Mouse (Mus musculus) olfactory bulb, adult 2 months (tissue): ENCODE measurements around the gene St7.

Source experiments
- CTCF ChIP-seq: fragments of 200-500 bp; IDR thresholded peaks from 2 replicates; pipeline ENCODE4 v1.5.1; 2012; ENCODE audit warnings: low read depth, mild to moderate bottlenecking, low read length, moderate library complexity; ENCODE audit not compliant: insufficient read depth
- POLR2A ChIP-seq: fragments of 200-500 bp; IDR thresholded peaks from 2 replicates; pipeline ENCODE4 v1.6.1; 2012; ENCODE audit warnings: mild to moderate bottlenecking, low read depth, low read length, moderate library complexity; ENCODE audit not compliant: insufficient read depth

GRCm38 (mm10) chr6:17750957-17751356, 58.2 kb downstream of the St7 start:
- no peak for TF ChIP-seq CTCF
- TF ChIP-seq POLR2A = no peak
